Mouse (Mus musculus) lung, postnatal 4 days (tissue): ENCODE measurements around the gene Auts2.

Source experiments
- DNase-seq, 2 experiments: peaks; one replicate each; pipeline ENCODE4 v3.0.0; 2021

Auts2 gene

DNA sequence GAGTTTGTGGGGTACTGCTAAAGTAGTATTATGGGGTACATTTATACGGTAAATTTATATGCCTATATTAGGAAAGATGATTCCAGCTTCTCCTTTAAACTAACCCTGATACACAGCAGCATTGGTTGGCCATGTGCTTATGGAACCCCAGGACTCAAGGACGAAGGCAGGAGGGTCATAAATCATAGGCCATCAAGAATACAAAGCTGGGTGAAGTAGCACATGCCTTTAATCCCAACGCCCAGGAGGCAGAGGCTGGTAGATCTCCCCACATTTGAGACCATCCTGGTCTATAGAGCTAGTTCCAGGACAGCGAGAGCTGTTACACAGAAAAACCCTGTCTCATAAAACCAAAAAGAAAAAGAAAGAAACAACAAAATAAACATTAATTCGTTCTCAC is 307.7 kb downstream of the Auts2 start:
- DNase-seq: no peak

DNA sequence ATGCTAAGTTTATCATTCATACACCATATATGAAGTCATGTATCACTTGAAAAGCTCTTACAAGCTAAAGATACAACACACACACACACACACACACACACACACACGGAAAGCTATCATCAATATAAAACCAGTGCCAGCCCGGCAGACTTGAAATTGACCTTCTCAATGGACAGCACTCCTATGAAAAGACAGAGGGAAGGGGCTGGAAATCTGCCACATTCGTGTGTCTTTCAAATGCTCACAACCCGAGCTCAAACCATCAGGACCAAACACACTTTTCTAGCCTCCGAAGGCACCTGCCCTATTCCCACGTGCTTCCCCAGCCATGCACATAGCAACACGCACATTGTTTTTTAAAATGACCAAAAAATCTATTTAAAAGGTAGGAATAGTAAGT is 308.7 kb downstream of the Auts2 start:
- DNase-seq: no peak

DNA sequence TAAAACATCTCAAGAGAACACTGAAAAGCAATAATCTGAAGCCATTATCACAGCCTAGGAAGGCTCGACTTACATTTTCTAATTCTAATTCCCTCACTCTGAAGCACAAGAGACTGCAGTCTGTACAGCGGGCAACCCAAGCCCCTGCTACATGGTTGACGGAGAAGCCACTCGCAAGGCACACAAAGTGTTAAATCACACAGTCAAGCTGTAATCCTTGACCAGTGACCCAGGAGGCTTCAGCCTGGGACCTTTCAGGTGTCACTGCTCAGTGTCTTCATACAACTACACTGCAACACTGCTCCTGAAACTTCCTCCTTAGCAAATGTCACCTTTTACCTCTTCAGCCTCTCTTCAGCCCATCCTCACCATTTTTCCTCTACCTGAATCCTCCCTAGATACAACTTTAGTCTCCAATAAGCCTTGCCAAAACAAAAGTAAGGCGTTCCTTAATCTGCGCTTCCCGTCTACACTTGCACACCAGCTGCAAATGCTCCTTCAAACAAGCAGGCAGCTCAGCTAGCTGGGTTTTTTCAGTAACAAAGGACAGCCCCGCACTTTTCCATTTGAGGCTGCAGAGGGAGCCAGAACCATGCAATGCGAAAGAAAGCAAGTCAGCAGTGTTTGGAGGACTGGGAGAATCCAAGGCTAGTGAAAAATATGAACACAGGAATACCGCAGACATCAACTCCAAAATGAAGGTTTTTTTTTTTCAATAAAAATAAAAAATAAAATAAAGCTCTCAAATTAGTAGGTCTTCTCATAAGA is 311.7 kb downstream of the Auts2 start:
- peak; percentile 69 to 73 for DNase-seq

- peak; percentile 7 to 52 for DNase-seq
These were observed 313.3 kb downstream of the Auts2 start for GRCm38 (mm10) chr5:132229644-132230357.

- no peak for DNase-seq
These were observed 314.1 kb downstream of the Auts2 start for GRCm38 (mm10) chr5:132229023-132229422.

GRCm38 (mm10) chr5:132220376-132220930 is 322.7 kb downstream of the Auts2 start:
- DNase-seq: no peak

- no peak for DNase-seq
These were observed 327.0 kb downstream of the Auts2 start for GRCm38 (mm10) chr5:132216143-132216542.

DNA sequence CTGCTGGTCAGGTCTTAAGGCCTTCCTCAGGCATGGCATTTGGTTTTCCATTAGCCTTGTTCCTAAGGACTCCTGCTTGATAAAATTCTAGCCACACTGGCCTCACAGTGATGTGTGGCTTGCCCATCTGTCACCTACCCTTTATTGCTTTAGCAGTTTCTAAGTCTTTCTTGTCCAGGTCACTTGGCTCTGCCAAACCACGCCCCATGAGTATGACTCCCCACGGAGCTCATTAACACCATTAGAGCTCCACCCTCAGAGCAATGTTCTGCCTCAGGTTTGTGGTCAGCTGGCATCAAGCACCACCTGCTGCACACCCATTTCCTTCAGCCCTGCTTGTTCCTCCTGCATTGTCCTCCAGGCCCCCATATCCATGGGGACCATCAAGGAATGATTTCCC is 330.7 kb downstream of the Auts2 start:
- DNase-seq: no peak

DNA sequence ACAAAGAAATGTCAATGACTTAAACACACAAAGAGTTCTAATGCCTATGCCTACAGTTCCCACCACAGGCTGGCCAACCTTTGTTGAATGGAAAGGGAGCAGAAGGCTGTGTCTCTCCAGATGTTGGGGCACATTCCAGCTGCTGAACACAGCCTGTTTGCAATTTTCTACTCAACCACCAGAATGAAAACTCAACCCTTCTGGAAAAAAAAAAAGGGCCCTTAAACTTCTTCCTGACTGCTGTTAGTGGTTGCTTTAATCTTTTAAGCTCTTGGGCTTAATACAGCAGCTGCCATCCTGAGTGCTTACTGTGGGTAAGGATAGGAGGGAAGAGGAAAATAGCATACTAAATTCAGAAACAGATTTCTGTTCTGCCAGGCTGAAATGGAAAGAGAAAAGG is 333.4 kb downstream of the Auts2 start:
- DNase-seq: no peak

DNA sequence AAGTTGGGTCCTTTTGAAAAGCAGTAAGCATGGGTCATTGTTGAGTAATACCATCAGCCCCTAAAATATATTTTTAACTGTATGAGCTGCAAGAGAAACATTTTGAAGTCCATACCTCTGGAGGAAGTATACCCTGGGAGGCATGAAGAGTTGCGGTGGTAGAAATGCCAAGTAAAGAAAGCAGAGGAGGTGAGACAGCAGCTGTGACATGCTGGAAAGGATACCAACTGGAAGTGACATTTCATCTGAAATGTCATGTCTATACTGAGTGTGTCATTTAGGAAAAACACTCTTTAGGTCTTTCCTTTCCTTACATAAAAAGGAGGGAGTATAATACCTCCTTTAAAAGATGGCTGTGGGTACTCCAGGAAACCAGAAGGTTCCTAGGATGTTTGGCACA is 336.9 kb downstream of the Auts2 start:
- DNase-seq: no peak

DNA sequence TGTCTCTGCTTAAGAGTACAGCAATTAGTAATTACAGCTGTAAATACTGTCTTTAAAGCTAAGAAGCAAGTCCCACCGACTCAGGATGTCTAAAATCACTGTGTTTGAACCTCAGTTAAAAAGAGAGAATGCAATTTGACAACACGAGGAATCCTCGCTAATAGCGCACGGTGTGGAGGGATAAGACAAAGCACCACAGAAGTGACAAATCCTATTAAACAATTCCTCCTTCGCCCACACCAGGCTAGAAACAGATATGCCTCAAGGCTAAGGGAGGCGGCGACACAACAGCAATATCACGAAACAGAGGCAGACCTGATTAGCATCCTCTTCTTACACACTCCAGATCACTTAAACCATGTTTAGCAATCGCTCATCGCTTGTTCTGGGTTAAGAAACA is 339.3 kb downstream of the Auts2 start:
- DNase-seq: no peak

DNA sequence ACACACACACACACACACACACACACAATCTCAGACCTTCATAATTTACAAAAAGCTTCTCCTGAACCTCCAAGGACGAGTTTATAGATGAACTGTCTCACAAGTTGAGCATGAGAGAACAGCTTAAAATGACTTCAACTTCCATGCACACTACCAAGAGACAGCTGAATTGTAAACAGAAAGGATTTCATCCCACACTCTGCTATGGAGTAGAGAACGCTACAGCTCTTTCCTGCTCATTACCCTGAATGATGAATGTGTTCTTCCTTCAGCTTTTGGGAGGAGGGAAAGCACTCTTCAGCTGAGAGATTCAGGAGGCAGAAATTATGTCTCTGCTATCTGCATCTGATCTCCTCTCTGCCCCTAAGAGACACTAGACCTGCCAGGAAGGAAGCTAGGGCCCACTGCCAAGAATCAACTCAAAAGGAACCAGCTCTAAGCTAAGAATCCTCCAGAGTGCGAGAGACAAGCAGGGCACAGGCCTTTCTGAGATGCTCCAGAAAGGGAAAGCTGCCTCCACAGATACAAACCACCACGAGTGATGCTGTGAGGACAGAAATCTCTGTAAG is 342.0 kb downstream of the Auts2 start:
- peak; percentile 27 to 28 for DNase-seq

GRCm38 (mm10) chr5:132200595-132200994 is 342.5 kb downstream of the Auts2 start:
- peak; percentile 6 to 36 for DNase-seq

- DNase-seq: peak; percentile 47 to 71
These were observed 348.1 kb downstream of the Auts2 start for GRCm38 (mm10) chr5:132195048-132195533.

GRCm38 (mm10) chr5:132190190-132190589 is 353.0 kb downstream of the Auts2 start:
- no peak for DNase-seq

DNA sequence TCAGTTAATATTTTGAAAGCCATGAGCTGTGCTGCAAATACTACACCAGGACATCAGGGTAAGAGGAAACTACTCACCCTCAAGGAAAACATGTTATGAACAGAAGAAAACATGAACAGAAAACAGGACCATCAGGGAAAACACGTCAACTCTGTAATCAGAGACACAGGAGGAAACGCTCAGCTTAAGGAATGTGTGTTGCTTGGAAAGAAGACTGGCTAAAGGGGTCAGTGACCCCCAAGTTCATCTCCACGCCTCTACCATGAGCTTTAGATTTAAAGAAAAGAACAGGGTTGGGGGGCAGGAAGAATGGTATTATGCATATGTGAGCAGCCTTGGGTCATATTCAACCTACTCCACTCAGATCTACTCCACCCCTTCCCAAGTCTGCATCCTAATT is 356.5 kb downstream of the Auts2 start:
- DNase-seq: no peak

- no peak for DNase-seq
These were observed 356.9 kb downstream of the Auts2 start for GRCm38 (mm10) chr5:132186221-132186620.

DNA sequence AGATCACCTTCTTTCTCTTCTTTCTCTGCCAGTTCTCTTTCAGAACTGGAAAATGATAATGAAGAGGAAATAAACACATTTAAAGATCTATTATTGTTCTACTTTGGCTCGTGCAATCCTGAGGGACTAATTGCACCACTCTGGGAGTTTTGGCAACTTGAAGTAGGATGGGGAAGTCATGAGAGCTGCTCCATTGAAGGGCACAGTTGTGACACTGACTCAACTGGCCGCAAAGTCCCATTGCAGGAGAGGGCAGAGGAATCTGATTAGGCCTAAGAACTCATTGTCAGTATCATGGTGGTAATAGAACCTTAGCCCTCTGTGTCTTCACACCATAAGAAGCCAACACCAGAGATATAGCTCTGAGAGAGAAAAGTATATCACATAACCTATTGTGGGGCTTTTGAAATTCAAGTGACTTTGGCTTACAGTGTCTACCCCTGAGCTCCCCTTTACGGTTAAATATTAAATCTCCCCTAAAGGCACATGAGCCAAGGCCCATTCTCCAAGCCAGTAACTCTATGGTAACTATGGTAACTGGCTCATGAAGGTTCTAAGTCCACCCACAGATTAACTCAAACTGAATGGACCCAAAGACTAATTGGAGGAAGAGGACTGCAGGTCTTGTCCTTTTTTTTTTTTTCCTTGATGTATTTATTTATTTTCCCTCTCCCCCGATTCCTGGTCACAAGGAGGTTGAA is 358.6 kb downstream of the Auts2 start:
- no peak for DNase-seq

DNA sequence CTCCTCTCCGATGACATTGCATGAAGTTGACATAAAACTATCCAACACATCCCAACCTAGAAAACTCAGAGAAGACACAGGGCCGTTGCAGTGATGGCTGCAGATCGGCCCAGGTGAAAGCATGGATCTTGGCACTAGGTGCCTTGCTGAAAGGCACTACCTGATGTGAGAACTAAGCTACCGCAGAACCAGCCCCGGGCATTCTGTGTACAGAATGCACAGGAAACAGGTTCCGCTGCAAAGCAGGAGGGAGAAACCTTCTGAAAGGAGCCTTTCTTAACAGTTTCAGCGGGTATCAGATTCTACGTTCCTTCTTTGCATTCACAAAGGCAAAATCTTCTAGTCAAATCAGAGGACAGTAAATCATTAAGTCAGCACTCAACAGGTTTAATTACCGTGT is 361.1 kb downstream of the Auts2 start:
- no peak for DNase-seq

DNA sequence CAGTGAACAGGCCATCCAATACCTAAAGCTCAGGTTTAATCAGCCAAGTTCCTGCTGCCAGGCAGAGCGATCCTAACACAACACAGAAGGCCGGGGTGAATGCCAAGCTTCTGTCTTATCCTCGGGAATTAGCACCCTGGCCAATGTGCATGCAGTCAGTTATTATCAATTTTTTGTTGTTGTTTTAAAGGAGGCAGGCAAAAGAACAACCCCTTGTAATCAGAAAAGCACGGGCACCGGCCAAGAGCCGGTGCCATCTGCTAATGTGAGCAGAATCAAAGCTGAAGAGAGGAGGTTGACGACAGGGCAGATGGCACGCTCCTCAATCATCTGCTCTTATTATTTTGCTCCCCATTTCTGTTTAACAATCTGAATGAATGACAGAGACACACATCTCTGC is 373.1 kb downstream of the Auts2 start:
- DNase-seq: no peak

DNA sequence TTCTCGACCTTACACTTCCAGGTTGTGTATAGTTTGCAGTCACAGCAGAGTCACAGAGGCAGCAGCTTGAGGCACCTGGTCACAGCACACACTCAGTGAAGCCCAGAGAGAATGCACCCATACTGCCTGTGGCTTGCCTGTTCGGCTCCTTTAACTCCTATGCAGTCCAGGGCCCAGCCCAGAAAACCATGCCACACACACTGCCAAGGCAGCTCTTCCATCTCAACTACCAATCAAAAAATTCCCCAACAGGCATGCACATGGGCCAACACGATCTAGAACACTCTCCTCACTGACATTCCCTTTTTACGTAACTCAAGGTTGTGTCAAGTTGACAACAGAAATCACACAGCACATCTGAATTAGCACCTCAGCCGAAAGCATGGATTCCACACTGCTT is 374.3 kb downstream of the Auts2 start:
- DNase-seq: no peak

- DNase-seq: no peak
These were observed 374.9 kb downstream of the Auts2 start for GRCm38 (mm10) chr5:132168224-132168623.

DNA sequence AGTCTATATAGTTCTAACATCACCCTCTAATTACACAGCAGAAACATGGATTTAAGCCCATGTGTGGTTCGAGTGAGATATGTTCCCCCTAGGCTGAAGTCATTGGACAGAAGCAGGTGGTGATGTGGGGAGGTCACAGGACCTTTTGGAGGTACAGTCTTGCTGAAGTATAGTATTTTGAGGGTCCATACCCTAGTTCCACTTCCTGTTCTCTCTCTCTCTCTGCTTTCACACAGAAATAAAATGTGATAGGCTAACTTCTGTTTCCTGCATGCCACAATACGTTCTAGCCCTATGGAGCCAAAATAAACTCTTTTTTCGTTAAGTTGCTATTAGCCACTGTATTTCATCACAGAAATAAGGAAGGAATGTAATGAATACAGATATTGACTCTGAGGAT is 376.6 kb downstream of the Auts2 start:
- no peak for DNase-seq
